Comparison of ENCODE assay signal across 1 mouse cellular context in the genomic region with DNA sequence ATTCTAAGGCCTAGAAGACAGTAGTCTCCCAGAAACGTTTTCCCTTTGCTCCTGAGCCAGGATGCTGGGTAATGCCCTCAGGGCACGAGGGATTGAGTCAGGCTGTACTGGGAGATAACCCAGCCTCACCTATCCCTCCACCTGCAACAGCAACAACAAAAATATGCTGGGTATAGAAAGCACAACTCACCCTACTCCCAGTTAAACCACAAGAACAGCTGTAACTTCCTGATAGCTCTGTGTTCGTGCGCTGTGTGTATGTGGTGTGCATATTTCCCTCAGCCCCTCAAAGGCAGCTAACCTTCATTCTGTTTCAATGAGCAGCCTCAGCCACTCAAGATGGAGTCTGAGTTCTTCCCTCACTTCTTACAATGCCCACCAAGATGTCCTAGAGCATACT.
TF ChIP-seq lines count a peak whose summit lies in the region.

No protein-coding gene starts in this region.

TF ChIP-seq in CH12.LX, 34 proteins besides CTCF, POLR2A, EP300 and RAD21 (continued from another document):
- TF ChIP-seq TCF12 (IDR thresholded peaks at IDR 0.05; ENCODE audit: low read depth, low read length) (peak; percentile 56; the same call in 1 of the 2 replicates), NELFE (IDR thresholded peaks at IDR 0.05; ENCODE audit: low read depth, low read length) (no peak), BHLHE40 (IDR thresholded peaks at IDR 0.05; ENCODE audit: low read depth, low read length) (no peak)
